Mouse (Mus musculus) embryo, embryonic 11.5 days (tissue): ENCODE results near the gene Olfr1418.

ENCODE experiments used
- DNase-seq: peaks from one replicate; pipeline ENCODE4 v3.0.0-alpha.2; 2012; ENCODE audit warnings: low read depth, low spot score

The Olfr1418 gene

DNA sequence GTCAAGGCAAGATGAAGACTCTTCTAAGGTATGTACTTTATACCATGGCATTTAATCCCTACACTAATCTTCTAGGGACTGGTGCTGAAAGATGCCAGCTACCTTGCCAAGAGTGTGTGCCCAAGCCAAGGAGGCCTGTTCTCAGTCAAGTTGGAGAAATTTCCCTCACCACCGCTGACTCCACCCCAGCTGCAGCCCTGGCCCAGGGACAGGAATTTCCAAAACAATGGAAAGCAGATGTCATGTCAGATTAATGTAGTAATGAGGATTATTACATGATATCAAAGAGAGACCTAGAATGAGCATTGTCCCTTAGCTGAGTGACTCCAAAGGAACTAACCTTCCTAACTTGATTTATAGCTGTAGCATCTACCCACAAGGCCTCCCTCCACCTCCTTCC lies 50.0 kb downstream of the Olfr1418 start:
- DNase-seq: no peak

DNA sequence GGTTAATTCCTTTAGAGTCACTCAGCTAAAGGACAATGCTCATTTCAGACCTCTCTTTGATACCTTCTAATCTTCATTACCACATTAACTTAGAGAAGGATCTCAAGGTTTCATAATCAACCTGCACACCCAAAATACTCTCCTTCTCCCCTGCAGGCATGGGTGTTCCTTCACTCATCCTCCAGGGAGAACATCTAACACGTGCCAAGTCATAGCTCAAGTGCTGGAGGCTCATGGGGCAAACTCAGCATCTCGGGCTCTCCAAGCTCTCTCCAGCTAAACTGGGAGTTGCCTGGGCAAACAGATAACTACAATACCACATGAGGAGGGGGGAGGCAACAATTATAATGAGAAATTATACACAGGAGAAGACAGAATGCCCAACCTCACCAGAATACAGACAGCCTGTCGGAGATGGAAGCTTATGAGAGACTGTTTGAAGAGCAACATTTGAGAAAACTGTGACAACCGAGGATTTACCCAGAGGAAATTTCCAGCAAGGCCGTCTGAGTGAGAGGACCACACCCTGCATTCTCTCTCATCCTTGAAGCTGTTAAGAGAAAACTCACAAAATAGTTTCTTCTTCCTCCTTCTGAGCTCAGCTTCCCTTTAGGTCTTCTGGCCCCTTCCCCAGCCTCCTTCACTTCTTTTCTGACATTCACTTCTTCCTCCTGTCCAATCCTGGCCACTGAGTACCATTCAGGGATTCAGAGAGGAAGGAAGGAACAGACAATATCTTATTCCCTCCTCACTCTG lies 50.7 kb downstream of the Olfr1418 start:
- no peak for DNase-seq

DNA sequence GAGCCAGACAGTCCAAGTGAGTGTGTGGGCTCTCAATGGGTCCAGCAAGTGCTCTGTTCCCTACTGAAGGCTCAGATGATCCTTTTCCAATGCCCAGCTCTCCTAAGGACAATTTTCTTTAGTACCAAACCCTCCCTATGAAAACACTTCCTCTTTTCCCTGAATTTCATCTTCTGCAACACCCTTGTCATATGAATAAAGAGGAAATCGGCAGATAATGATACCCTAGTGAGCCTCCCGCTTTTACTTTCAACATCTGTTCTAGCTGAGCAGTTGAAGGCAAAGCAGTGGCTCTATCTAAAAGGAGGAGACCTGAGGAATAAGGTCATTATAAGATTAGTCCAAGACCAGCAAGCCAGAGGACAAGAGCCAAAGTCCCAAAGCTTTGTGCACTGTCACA lies 52.4 kb downstream of the Olfr1418 start:
- DNase-seq: no peak

DNA sequence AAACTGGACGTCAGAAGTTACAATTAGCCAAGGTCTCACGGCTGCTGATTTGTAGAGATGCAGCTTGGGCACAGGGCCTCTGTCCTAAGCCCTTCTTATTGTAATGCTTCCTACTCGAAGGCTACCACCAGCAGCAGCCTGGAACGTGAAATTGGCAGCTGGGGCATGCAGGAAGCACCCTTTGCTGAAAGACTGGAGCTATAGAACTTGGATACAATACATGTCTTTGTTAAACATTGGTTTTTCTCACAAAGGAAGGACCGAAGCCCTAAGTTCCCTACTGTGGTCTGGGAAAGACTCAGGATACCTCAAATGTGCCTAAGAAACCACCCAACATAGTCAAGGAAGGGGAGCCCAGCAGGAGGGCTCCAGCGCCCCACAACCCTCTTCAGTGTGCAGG lies 53.0 kb downstream of the Olfr1418 start:
- no peak for DNase-seq

DNA sequence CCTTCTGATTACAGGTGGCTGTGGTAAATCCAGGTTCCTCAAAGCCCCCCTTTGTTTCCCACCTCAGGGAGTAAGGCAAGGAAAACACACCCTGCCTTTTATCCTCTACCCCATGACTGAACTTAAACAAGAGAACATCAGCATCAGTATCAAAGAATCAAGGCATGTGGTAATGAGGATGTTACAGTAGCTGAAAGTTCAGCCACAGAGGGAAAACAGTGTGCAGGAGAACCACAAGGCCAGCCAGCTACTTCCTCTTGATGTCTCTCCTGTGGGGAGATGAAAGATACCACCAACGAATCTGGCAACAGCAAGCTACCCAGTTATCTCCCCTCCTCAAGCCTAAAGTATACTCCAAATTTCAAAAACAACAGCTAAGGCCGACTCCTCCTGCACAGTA lies 53.6 kb downstream of the Olfr1418 start:
- no peak for DNase-seq

DNA sequence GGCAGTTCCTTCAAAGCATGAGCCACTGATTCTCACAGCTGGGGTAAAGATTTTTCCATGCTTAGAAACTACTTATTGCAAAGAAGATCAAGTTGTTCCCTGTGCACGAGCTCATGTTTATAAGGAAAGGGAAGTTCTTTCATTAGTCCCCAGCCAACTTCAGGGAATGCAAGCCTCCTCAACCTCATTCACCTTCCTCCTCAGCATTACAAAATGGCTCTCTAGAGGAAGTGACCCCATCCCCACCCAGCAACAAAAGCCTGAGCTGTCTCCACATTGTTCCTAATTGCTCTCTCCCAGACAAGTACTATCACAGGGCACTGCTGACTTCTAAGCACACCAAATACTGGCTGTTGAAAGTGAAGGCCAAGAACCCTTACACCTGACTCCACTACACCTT lies 56.4 kb downstream of the Olfr1418 start:
- no peak for DNase-seq
